Mouse (Mus musculus) limb, embryonic 13.5 days (tissue): ENCODE results near the gene Gzmg. TPM values are rescaled to one million over a fixed set of nuclear protein-coding genes. Genes with fewer than 3 reads are reported as not detected.
"Not testable (repeated sequence)": the region's sequence is repeated elsewhere in the genome, so short reads cannot be mapped to it uniquely, and the experiment has no call there.

Experiments used
- ATAC-seq: fragments of 200-750 bp; cut with Nextera tagmentation; 2 replicates; pipeline ENCODE4 v1.8.0; 2017; ENCODE audit warnings: low read depth, moderate number of reproducible peaks, moderate TSS enrichment; ENCODE audit not compliant: low FRiP score
- H3K27ac ChIP-seq: fragments of 300-500 bp; sonication (generic); 2 replicates; pipeline ENCODE4 v1.5.1; 2015; ENCODE audit warnings: inconsistent platforms, mild to moderate bottlenecking, moderate library complexity
- H3K27me3 ChIP-seq: fragments of 300-500 bp; sonication (generic); 2 replicates; pipeline ENCODE4 v1.6.1; 2015; ENCODE audit warnings: mild to moderate bottlenecking, inconsistent platforms
- H3K36me3 ChIP-seq: fragments of 300-500 bp; sonication (generic); 2 replicates; pipeline ENCODE4 v1.6.1; 2015; ENCODE audit warnings: inconsistent platforms, mild to moderate bottlenecking, moderate library complexity
- H3K4me1 ChIP-seq: fragments of 300-500 bp; sonication (generic); 2 replicates; pipeline ENCODE4 v1.6.1; 2015; ENCODE audit warnings: inconsistent platforms
- H3K4me2 ChIP-seq: fragments of 300-500 bp; sonication (generic); replicated peaks from 2 replicates; pipeline ENCODE4 v1.6.1; 2015; ENCODE audit warnings: inconsistent platforms, mild to moderate bottlenecking, moderate library complexity
- H3K4me3 ChIP-seq: fragments of 300-500 bp; sonication (generic); 2 replicates; pipeline ENCODE4 v1.5.1; 2015; ENCODE audit warnings: moderate library complexity, mild to moderate bottlenecking, inconsistent platforms
- H3K9ac ChIP-seq: fragments of 300-500 bp; sonication (generic); 2 replicates; pipeline ENCODE4 v1.6.1; 2015; ENCODE audit warnings: mild to moderate bottlenecking, inconsistent platforms
- H3K9me3 ChIP-seq: fragments of 300-500 bp; sonication (generic); 2 replicates; pipeline ENCODE4 v1.6.1; 2016; ENCODE audit warnings: inconsistent platforms
- WGBS: fragments of 180-500 bp; shearing (Covaris S2); methylation state at CpG from one replicate; pipeline ENCODE4 v1.1.7; 2015; 5-methylcytosine and 5-hydroxymethylcytosine counted together
- polyA plus RNA-seq: library from polyadenylated mRNA; unstranded; fragments of >200 nt; fragmentation: Nextera tagmentation; extraction: Ambion mirVana; gene quantifications from 2 replicates; pipeline ENCODE4 v1.2.1, GENCODE M21; 2015

Gzmg gene
- polyA plus RNA-seq, 1 experiment from 2014 or later = not detected

GRCm38 (mm10) chr14:56133675-56134074 is 25.7 kb downstream of the Gzmg start:
- H3K4me1 ChIP-seq, H3K4me3 ChIP-seq, H3K4me2 ChIP-seq, ATAC-seq, H3K9ac ChIP-seq, H3K27me3 ChIP-seq, H3K9me3 ChIP-seq, H3K36me3 ChIP-seq, H3K27ac ChIP-seq: not testable (repeated sequence)
- 83% methylated on average over 1 of the region's 1 CpGs for WGBS

- 78% methylated on average over 2 of the region's 2 CpGs for WGBS
- H3K9me3 ChIP-seq, H3K4me3 ChIP-seq, H3K9ac ChIP-seq, H3K27me3 ChIP-seq, H3K36me3 ChIP-seq, H3K4me1 ChIP-seq, ATAC-seq, H3K27ac ChIP-seq, H3K4me2 ChIP-seq: not testable (repeated sequence)
These were observed 26.9 kb downstream of the Gzmg start, which contains the start of gene Gzmd for GRCm38 (mm10) chr14:56132508-56132907. Gene Gzmd (minus strand): TSS chr14:56132608.

GRCm38 (mm10) chr14:56128341-56128740 is 31.0 kb downstream of the Gzmg start:
- ATAC-seq = no peak
- no peak overlapping the region for H3K27ac ChIP-seq
- no peak overlapping the region for H3K9ac ChIP-seq
- H3K4me2 ChIP-seq = no peak overlapping the region
- H3K9me3 ChIP-seq = no peaks in the 10 kb centered on the region
- H3K27me3 ChIP-seq = no peaks in the 10 kb centered on the region
- WGBS = 50% methylated on average over 3 of the region's 3 CpGs
- H3K4me3 ChIP-seq = no peak overlapping the region
- no peaks in the 10 kb centered on the region for H3K4me1 ChIP-seq
- H3K36me3 ChIP-seq = no peaks in the 10 kb centered on the region

- Histone ChIP-seq H3K36me3 (no peaks in the 10 kb centered on the region), H3K27ac (no peak overlapping the region), H3K4me1 (no peaks in the 10 kb centered on the region), H3K9ac (no peak overlapping the region), H3K9me3 (no peaks in the 10 kb centered on the region), H3K27me3 (no peaks in the 10 kb centered on the region), H3K4me2 (no peak overlapping the region), H3K4me3 (no peak overlapping the region)
- no peak for ATAC-seq
- WGBS = 82% methylated on average over 3 of the region's 3 CpGs
These were observed 35.9 kb downstream of the Gzmg start for GRCm38 (mm10) chr14:56123516-56123915.

- no peak within 1 kb of the TSS for H3K4me3 ChIP-seq
- H3K9me3 ChIP-seq = no peaks in the 10 kb centered on the region
- no peak within 1 kb of the TSS for H3K27ac ChIP-seq
- H3K27me3 ChIP-seq = no peaks in the 10 kb centered on the region
- H3K9ac ChIP-seq = no peak within 1 kb of the TSS
- ATAC-seq = no peak
- no peaks in the 10 kb centered on the region for H3K4me1 ChIP-seq
- H3K4me2 ChIP-seq = no peak within 1 kb of the TSS
- no peaks in the 10 kb centered on the region for H3K36me3 ChIP-seq
These were observed 38.9 kb downstream of the Gzmg start, which contains the start of gene Gzme for GRCm38 (mm10) chr14:56120525-56120924. Gene Gzme (minus strand): TSS chr14:56120625.

GRCm38 (mm10) chr14:56115531-56116310 is 43.7 kb downstream of the Gzmg start:
- H3K4me2 ChIP-seq, H3K36me3 ChIP-seq, H3K4me3 ChIP-seq, H3K9me3 ChIP-seq, ATAC-seq, H3K9ac ChIP-seq, H3K4me1 ChIP-seq, H3K27ac ChIP-seq, H3K27me3 ChIP-seq: not testable (repeated sequence)
- WGBS = 91% methylated on average over 33 of the region's 33 CpGs

Other genes starting within 250 kb of the Gzmg start
- 10.7 and 11.9 TPM in 2 replicates for gene Cma1, start 214.9 kb downstream of the Gzmg start, polyA plus RNA-seq
- not detected in 2 replicates for gene Cma2, start 208.6 kb downstream of the Gzmg start, polyA plus RNA-seq
- not detected in 2 replicates for gene Mcpt1, start 141.6 kb downstream of the Gzmg start, polyA plus RNA-seq
- not detected in 2 replicates for gene Mcpt9, start 129.1 kb downstream of the Gzmg start, polyA plus RNA-seq
- gene Mcpt2, start 117.5 kb downstream of the Gzmg start, polyA plus RNA-seq = not detected in 2 replicates
- 0.13 TPM in 1 of 2 replicates, not detected in the other for gene Mcpt4, start 97.3 kb downstream of the Gzmg start, polyA plus RNA-seq
- gene Mcpt8, start 74.3 kb downstream of the Gzmg start, polyA plus RNA-seq = 0.61 and 0.70 TPM in 2 replicates
- 0.57 TPM in 1 of 2 replicates, not detected in the other for gene Ctsg, start 57.0 kb downstream of the Gzmg start, polyA plus RNA-seq
- gene Gzme, start 39.0 kb downstream of the Gzmg start, polyA plus RNA-seq = not detected in 2 replicates
- not detected in 2 replicates for gene Gzmd, start 27.0 kb downstream of the Gzmg start, polyA plus RNA-seq
- not detected in 2 replicates for gene Gzmn, start 15.0 kb upstream of the Gzmg start, polyA plus RNA-seq
- not detected in 2 replicates for gene Gzmf, start 51.8 kb upstream of the Gzmg start, polyA plus RNA-seq
- not detected in 2 replicates for gene Gzmc, start 75.1 kb upstream of the Gzmg start, polyA plus RNA-seq
- gene Gzmb, start 102.7 kb upstream of the Gzmg start, polyA plus RNA-seq = 1.1 and 1.2 TPM in 2 replicates
- 0.26 and 0.43 TPM in 2 replicates for gene Atp12a, start 205.5 kb upstream of the Gzmg start, polyA plus RNA-seq
- gene Rnf17, start 243.0 kb upstream of the Gzmg start, polyA plus RNA-seq = 1.3 and 1.4 TPM in 2 replicates